Mouse (Mus musculus) E14TG2a.4 (cell line): ENCODE data around the gene Rasgef1a.

Experiments used
- CTCF ChIP-seq: conservative IDR thresholded peaks from 2 replicates; pipeline ENCODE4 v1.5.1; 2014; ENCODE audit warnings: low read length
- POU5F1 ChIP-seq: IDR thresholded peaks from 2 replicates; pipeline ENCODE4 v1.6.1; 2014; ENCODE audit warnings: low read length, borderline replicate concordance

DNA sequence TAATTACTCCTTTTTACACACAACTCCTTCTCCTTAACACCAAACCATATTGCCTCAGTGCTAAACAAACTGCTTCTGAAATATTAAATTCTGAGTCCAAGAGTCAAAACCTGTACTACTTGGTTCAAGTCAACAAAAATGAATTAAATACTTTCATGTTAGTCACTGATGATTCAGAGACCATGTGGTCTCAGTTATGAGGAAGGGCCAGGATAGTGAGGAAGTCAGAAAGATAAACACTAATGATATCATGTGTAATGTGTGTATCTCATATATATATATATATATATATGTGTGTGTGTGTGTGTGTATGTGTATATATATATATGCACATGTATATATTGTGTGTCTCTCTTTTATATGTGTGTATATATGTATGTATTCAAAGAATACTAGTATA, 115.3 kb downstream of the Rasgef1a start:
- TF ChIP-seq CTCF (no peak), POU5F1 (no peak)
